Mouse (Mus musculus) liver, embryonic 14 days (tissue): ENCODE measurements around the gene Med11. TPM values are rescaled to one million over a fixed set of nuclear protein-coding genes. Genes with fewer than 3 reads are reported as not detected.

Experiments
- polyA plus RNA-seq: library from polyadenylated mRNA; depleted of rRNA; stranded (reverse); fragments of >200 nt; gene quantifications from 2 replicates; pipeline ENCODE4 v1.2.3, GENCODE M21; 2012; rRNA removed

Med11 gene
- 13.8 and 13.9 TPM in 2 replicates for polyA plus RNA-seq

DNA sequence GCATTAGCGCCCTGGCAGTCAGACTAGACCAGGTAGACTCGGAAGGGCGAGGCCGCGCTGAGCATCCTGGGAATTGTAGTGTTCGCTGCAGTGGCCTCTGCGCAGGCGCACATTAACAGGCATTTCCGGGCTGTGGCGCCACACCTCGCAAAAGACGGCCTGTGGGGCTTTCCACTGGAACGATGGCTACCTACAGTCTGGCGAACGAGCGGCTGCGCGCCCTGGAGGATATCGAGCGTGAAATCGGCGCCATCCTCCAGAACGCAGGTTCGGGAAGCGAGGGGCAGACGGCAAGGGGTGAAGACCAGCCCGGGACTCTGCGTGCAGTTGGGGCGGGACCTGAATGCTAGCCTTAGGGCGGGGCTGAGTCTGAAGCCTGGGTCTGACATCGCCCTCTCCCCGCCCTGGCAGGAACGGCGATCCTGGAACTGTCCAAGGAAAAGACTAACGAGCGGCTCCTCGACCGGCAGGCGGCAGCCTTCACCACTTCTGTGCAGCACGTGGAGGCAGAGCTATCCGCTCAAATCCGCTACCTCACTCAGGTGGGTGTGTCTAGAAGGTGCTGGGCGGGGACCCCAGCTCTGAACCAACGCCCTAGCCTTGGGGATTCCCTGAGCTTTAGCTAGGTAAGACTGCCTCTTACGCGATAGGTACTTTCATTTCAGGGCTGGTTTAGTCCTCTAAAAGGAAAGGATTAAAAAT, at the start of gene Med11:
Med11 (plus strand) TSS at position 123 of the 702 bp plus-strand sequence.

DNA sequence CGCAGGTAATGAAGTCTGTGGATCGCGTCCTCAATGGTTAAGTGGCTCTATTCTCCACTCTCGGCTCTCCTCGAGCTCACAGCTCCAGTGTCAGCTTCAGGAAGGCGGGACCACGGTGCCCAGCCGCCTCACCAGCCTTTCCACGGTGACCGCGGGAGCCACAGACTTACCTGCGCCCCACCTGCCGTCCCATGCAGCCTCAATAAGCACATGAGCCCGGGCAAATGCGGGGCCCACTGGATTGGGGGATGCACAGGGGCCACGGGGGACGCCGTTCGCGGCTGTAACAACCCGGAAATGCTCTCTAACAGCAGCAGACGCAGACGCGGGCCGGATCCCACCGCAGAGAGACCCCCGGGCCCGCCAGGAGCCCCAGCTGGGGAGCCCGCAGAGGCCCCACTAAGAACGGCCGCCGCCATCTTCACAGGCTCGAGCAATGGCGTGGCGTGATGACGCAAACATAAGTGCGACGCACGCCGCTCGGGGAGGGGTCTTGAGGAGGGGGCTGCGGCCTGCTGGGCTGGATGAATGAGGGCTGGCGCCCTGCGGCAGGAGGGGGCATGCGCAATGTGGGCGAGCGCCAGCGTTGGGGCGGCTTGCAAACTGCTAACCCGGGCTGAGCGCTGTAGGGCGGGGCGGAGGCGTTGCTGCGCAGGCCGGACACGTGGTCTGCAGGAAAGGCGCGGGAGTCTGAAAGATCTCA, 42.0 kb upstream of the Med11 start, which contains the start of gene Pelp1:
Pelp1 (minus strand) TSS at position 438 of the 703 bp plus-strand sequence.

DNA sequence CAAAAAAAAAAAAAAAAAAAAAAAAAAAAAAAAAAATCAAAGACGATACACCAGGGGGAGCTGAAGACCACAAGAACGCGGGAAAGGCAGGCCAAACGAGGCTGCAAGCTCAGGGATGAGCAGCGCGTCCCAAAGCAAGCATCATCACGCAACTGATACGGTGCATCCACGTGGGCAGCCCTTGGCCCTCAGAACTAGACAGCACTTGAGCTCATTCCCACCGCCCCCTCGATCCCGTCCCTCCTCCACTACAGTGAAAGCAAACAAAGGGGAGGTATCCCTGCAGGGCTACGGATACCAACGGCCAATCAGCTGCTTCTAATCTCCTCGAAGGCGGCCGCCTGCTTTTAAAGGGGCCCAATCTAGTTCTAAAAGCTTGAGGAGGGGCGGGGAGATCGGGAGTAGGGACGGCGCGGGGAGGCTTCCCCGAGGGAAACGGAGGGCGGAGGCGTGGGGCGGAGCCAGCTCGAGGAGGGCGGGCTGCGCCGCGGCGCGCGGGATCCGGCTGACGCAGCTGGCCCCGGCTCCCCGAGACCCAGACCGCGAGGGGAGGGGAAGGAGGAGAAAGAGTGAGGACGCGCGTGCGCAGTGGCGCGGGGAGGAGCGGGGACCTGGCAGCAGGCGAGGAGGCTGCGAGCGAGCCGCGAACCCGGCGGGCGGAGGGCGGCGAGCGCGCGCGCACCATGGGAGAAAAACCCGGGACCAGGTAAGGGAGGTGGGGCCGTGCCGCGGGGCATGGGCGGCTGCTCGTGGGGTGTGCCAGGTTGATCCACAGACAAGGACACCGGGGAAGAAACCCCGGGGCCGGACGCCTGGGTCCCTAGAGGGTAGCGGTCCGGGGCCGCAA, 19.4 kb upstream of the Med11 start, which contains the start of gene Arrb2:
Arrb2 (plus strand) TSS at position 588 of the 847 bp plus-strand sequence.

DNA sequence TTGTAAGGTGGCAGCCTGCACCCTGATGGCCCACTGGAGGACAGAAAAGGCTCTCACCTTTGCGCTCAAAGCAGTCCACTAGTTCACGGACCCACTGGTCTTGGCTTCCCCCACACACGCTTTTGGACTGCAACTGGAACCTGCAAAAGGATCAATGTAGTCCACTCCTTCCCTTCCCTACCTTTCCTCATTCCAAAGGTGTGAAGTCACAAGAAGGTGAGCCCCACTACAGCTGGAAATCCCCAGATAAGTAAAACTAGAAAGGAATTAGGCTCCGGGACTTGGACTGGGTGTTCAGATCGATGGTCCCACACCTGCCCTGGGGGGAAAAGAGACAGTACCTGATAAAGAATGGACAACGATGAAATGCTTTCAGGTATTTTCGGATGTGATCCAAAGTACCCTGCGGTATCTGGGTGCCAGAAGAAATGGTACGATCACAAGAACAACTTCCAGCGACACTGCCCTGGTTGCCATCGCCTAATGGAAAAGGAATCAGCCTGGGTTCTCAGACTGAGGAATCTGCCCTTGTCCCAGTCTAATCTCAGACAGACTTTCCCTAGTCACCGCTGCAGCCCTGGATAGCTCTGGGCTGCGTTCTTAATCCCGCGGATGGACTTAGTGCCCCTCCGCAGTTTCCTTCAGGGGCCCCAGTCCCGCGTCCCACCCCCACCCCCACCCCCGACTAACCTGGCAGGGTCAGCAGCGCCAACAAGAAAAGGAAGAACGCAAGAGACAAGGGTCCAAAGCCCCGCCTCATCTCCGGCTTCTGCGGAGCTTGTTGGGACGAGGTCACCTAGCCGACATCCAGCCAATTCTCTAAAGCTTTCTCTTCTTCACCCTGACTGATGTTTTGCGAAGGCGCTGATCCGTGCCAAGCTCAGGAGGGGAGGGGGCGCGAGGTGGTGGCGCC, 7.2 kb downstream of the Med11 start, which contains the start of gene Zmynd15:
Zmynd15 (plus strand) TSS at position 746 of the 913 bp plus-strand sequence.

DNA sequence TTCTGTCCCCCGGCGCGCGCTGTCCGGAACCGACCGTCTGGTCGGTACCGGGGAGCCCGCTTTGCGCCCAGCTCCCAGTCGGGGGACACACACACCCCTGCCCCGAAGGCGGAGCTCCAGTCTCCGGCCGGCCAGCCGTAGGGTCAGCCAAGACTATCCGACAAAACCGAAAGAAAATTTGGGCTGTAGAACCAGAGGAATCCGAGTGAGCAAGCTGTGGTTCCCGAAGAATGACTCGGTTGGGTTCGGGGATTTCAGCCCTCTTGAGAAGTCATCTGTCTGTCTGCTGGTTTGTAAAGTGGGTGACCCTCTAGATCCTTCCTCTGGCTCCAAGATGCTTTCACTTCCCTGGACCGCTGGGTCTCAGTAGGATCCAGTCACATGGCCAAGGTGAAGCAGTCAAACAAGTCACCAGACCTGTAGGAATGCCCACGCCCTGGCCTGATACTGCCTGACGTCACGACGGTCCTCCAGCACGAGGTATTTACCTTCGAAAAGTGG, 7.9 kb downstream of the Med11 start, which contains the start of gene Cxcl16:
Cxcl16 (minus strand) TSS at position 384 of the 501 bp plus-strand sequence.

Other genes starting within 250 kb of the Med11 start
- 0.60 and 0.68 TPM in 2 replicates for gene Slc16a11, start 239.2 kb upstream of the Med11 start, polyA plus RNA-seq
- gene Slc16a13, start 230.9 kb upstream of the Med11 start, polyA plus RNA-seq, result 2.8 and 3.8 TPM in 2 replicates
- 1.5 TPM in 2 replicates for gene Bcl6b, start 222.1 kb upstream of the Med11 start, polyA plus RNA-seq
- gene 0610010K14Rik, start 214.0 kb upstream of the Med11 start, polyA plus RNA-seq, result 58.8 and 61.0 TPM in 2 replicates
- gene Gm21988, start 212.1 kb upstream of the Med11 start, polyA plus RNA-seq, result 4.6 and 4.7 TPM in 2 replicates
- 26.1 and 36.4 TPM in 2 replicates for gene Rnasek, start 212.1 kb upstream of the Med11 start, polyA plus RNA-seq
- 10.1 and 11.5 TPM in 2 replicates for gene Alox12, start 196.6 kb upstream of the Med11 start, polyA plus RNA-seq
- gene Alox12e, start 129.3 kb upstream of the Med11 start, polyA plus RNA-seq, result 0.06 and 0.07 TPM in 2 replicates
- gene Alox15, start 99.9 kb upstream of the Med11 start, polyA plus RNA-seq, result 0.78 and 0.97 TPM in 2 replicates
- gene Pelp1, start 41.9 kb upstream of the Med11 start, polyA plus RNA-seq, result 9.3 and 10.8 TPM in 2 replicates
- 16.2 and 19.8 TPM in 2 replicates for gene Arrb2, start 19.3 kb upstream of the Med11 start, polyA plus RNA-seq
- 0.29 and 0.30 TPM in 2 replicates for gene Zmynd15, start 7.5 kb downstream of the Med11 start, polyA plus RNA-seq
- 0.85 and 1.2 TPM in 2 replicates for gene Cxcl16, start 8.1 kb downstream of the Med11 start, polyA plus RNA-seq
- 0.66 and 1.0 TPM in 2 replicates for gene Tm4sf5, start 53.3 kb downstream of the Med11 start, polyA plus RNA-seq
- 0.23 and 0.41 TPM in 2 replicates for gene Vmo1, start 62.7 kb downstream of the Med11 start, polyA plus RNA-seq
- gene Gltpd2, start 67.3 kb downstream of the Med11 start, polyA plus RNA-seq, result 8.8 and 10.9 TPM in 2 replicates
- gene Psmb6, start 73.4 kb downstream of the Med11 start, polyA plus RNA-seq, result 160 and 165 TPM in 2 replicates
- gene Gm40193, start 81.0 kb downstream of the Med11 start, polyA plus RNA-seq, result not detected in 2 replicates
- gene Pld2, start 88.1 kb downstream of the Med11 start, polyA plus RNA-seq, result 2.0 and 2.3 TPM in 2 replicates
- gene Mink1, start 111.0 kb downstream of the Med11 start, polyA plus RNA-seq, result 12.1 and 13.7 TPM in 2 replicates
- gene 4930544D05Rik, start 163.9 kb downstream of the Med11 start, polyA plus RNA-seq, result not detected in 2 replicates
- 0.06 TPM in 1 of 2 replicates, not detected in the other for gene Chrne, start 167.3 kb downstream of the Med11 start, polyA plus RNA-seq
- 3.2 and 4.8 TPM in 2 replicates for gene Gp1ba, start 187.2 kb downstream of the Med11 start, polyA plus RNA-seq
- gene Rnf167, start 195.3 kb downstream of the Med11 start, polyA plus RNA-seq, result 44.9 and 50.6 TPM in 2 replicates
- gene Slc25a11, start 195.6 kb downstream of the Med11 start, polyA plus RNA-seq, result 34.1 and 39.6 TPM in 2 replicates
- 355 and 466 TPM in 2 replicates for gene Pfn1, start 202.7 kb downstream of the Med11 start, polyA plus RNA-seq
- gene Eno3, start 205.3 kb downstream of the Med11 start, polyA plus RNA-seq, result 4.1 and 6.4 TPM in 2 replicates
- gene Spag7, start 217.5 kb downstream of the Med11 start, polyA plus RNA-seq, result 48.0 and 50.2 TPM in 2 replicates
- gene Camta2, start 236.2 kb downstream of the Med11 start, polyA plus RNA-seq, result 2.2 and 3.1 TPM in 2 replicates
- 0.77 and 0.98 TPM in 2 replicates for gene Inca1, start 248.2 kb downstream of the Med11 start, polyA plus RNA-seq
- gene Kif1c, start 248.6 kb downstream of the Med11 start, polyA plus RNA-seq, result 5.4 and 5.8 TPM in 2 replicates